Mouse (Mus musculus) common myeloid progenitor, adult 5-6 weeks (primary cell): ENCODE results near the gene Ewsr1. TPM values are rescaled to one million over a fixed set of nuclear protein-coding genes. Genes with fewer than 3 reads are reported as not detected.
"Not testable (repeated sequence)": the region's sequence is repeated elsewhere in the genome, so short reads cannot be mapped to it uniquely, and the experiment has no call there.

Source experiments
- ATAC-seq: replicated peaks from 2 replicates; pipeline ENCODE4 v1.8.0; 2016; ENCODE audit warnings: low read depth, mild to moderate bottlenecking, moderate TSS enrichment, inconsistent platforms; ENCODE audit not compliant: poor library complexity, severe bottlenecking
- total RNA-seq: library from RNA; stranded (forward); fragments of 200-1000, 187-1606 nt; gene quantifications from 2 replicates; pipeline ENCODE4 v1.2.3, GENCODE M21; 2017

Ewsr1 gene
- total RNA-seq, 1 experiment from 2014 or later: 659 TPM

DNA sequence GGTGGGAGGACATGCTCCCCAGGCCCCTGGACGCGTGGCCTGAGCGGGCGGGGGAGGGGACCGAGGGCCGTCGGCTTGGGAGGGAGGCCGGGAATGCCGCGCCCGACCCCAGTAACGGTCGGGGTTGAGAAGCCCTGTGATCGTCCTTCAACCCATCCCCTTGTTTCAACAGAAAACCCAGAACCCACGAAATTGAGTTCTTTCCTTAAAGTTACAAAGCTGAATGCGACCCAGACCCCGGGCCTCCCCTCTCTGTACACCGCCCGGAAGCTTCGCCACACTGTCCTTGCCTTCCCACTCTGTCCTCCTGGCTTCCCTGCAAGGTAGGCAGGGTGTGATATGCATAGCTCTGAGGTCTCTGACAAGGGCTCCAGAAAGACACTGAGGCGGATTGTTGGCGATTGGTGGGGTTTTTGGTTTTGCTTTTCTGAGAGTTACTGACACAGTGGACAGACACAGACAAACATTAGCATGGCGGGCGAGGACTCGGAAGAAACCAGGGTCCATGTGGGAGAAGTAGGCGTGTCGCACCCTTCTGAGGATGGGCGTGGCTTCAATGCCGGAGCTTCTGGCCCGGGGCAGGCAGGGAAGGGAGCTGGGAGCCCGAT lies 614 bp upstream of the Ewsr1 start:
- ATAC-seq: peak; percentile 70

DNA sequence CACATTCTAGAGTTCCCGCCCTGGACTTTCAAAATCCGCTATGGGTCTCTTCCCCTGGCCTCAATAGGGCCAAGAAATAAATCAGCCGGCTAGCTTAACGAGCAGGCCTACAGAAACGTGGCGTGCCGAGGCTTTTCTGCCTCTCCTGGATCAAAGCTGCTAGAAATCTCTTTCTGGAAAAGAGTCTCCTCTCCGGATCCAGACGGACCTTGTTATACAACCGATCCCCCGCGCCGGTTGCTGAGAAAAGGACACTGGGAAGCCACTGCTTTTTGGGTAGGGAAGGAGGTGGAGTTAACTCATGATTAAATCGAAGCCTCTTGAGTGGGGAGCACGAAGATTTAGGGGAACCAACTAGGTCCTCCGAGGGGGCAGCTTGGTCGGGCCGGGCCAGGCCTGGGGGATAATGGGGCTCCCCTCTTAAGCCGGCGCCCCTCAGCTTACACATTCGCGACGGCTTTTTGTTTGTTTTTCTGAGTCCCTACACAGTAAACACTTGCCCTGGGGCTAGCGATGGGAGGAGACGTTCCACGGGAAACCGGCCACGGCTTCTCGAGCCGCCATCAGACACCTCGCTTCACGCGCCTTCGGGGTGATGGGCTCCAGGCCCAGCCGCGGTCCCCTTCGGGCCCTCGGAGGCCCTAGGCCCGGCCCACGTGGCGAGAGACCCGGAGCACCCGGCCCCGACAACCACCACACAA lies 881 bp downstream of the Ewsr1 start:
- ATAC-seq: no peak

DNA sequence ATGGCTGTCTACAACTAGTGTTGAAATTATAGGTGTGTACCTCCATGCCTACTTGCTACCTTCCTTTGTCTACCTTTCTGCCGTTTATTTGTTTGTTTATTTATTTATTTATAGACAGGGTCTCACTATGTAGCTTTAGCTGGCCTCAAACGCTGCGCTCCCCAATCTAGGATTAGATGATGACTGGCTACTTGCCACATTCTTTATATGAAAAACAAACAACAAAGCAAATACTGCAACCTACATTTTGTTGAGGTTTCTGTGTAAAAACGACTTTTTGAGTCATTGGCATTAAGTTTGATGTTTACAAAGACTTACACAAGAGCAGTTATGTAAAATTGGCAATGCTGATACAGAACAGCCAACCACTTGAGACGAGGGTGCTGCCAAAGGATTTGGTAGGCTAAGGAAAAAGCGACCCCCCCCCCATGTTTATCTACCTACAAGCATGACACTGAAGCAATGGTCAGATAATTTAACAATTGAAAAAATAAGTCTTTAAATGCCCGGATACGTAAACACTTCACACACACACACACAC lies 2.5 kb downstream of the Ewsr1 start:
- ATAC-seq: no peak

DNA sequence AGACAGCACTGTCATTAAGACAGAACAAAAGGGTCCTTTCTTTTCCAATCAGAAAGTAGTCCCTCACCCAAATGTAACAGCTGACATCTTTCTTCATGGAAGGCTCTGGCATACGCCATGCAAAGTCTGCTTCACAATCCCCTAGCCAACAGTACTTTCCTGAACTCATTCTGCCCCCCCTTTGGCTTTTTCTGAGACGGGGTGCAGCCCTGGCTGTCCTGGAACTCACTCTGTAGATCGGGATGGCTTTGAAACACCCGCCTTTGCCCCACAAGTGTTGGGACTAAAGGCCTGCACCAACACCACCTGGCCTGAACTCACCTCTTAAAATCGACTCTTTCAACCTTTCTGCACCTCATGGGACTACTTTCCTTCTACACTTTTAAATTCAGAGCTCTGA lies 3.2 kb downstream of the Ewsr1 start:
- ATAC-seq: no peak

DNA sequence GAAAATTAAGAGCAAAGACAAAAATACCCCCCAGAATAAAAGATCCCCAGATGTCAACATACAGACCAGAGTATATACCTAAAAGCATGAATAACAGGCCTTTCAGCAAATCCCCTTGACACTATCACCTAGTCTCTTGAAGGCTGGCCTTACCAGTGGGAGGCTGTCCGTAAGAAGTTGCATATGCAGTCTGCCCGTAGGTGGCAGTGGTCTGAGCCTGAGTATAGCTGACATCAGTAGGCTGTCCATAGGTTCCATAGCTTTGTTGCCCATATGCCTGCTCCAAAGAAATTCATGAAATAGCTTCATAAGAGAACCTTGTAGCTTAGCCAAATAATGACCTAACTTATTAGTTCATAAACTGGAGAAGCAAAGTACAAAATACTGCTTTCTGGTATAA lies 7.4 kb downstream of the Ewsr1 start:
- peak; percentile 69 for ATAC-seq

DNA sequence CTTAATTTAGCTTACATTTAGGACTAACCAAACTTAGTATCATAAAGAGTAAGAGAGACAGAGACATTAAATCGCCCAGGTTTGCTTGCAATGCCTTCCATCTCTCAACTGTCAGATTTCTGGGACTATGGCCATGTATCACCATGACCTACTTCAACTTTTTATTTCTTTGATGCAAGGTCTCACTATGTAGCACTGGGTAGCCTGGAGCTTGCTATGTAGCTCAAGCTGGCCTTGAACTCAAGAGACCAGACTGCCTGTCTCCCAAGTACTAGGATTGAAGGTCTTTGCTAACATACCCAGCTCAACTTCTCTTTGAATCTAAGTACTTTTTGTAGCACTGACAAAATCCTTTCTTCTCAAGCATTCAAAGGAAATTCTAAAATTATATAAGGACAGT lies 9.9 kb downstream of the Ewsr1 start:
- ATAC-seq: no peak

DNA sequence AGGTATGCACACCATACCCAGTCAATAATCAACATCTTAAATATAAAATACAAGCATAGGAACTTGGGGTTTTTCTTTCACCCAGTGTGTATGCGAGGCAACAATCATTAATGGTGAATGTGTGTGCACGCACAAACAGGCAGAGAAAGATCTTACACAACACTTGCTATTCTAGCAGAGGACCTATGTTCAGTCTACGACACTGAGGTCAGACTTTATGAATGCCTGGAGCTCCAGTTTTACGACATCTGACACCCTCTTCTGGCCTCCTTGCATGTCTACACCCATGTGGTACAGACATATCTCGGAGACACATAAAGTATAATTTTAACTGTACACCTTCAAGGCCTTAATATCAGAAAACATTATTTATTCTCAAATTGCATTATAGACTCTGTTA lies 22.2 kb downstream of the Ewsr1 start:
- not testable (repeated sequence) for ATAC-seq

DNA sequence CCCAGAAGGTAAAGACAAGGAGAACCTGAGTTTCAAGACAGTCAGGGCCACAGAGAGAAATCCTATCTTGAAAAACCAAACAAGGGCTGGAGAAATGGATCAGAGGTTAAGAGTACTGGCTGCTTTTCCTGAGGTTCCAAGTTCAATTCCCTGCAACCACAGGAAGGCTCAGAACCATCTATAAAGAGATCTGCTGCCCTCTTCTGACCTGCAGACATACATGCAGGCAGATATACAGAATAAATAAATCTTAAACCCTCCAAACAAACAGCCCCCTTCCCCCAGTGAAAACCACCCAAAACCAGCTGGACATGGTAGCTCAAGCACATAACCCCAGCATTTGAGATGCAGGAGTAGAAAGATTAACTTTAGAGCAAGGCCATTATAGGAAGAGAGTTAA lies 23.3 kb downstream of the Ewsr1 start:
- no peak for ATAC-seq

DNA sequence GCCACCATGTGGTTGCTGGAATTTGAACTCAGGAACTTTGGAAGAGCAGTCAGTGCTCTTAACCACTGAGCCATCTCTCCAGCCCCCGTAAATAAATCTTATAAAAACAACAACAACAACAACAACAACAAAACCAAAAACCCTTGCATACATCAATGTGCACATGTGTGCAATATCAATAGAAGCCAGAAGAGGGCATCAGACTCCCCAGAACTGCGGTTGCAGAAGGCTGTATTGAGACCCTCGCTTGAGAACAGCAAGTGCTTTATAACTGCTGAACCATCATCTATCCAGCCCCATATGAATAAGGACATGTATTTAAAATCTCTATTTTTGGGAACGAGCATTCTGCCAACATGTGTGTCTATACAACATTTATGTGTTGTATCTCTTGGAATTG lies 24.2 kb downstream of the Ewsr1 start:
- 0 out of 2 replicates have a peak, but pooled peaks have one; percentile 74 for ATAC-seq

DNA sequence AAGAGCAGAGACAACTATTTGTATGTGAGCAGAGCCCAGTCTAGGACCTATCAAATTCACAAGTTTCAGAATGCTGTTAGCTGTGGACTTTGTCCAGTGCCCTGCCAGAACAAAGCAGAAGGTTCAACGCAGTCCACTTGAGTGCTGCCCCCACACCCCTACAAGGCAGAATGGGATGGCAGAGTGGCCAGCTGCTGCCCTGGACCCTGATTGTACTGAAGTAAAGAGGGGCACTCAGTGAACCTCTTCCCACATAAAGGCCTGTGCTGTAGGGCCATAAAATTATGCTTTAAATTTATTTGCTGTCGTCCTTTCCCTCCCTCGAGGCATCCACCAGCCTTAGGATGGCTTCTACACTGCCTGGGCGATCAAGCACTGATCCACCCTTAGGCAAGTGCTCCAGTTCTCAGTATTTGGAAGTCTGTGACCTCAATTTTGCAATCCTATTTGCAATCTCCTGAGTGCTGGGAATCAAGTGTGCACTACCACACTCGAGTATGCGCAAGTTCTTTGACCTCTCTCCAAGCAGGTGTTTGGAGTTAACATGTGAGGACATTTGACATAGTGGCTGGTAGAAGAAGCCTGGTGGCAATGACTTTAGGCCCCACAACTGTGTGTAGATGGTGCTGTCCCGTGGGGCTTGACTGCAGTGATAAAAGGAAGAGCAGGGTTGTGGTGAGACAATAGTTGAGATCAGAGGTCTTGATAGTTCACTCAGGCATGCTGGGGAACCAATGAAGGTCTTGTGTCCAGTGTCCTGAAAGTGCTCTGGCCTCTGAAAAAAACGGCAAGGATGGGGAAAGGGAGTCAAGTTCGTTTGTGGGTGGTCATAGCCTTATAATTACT lies 30.7 kb downstream of the Ewsr1 start:
- no peak for ATAC-seq

DNA sequence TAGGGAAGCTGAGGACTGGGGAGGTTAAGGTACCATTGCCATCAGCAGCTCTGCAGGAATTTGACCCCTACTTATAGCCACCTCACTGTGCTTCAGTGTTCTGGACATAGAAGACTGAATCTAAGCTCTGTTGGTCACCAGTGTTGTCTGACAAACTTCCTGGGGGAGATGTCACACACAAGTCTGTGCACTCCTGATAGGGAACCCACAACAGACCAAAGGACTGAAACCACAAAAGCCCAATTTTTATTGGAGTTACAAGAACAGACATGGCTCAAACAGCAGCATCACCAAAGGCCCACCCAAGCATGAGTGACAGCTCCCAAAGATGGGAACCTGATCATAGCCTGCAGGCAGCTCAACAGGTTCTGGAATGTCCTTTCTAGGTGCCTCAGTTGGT lies 32.0 kb downstream of the Ewsr1 start:
- peak; percentile 20; the same call in 1 of the 2 replicates for ATAC-seq

DNA sequence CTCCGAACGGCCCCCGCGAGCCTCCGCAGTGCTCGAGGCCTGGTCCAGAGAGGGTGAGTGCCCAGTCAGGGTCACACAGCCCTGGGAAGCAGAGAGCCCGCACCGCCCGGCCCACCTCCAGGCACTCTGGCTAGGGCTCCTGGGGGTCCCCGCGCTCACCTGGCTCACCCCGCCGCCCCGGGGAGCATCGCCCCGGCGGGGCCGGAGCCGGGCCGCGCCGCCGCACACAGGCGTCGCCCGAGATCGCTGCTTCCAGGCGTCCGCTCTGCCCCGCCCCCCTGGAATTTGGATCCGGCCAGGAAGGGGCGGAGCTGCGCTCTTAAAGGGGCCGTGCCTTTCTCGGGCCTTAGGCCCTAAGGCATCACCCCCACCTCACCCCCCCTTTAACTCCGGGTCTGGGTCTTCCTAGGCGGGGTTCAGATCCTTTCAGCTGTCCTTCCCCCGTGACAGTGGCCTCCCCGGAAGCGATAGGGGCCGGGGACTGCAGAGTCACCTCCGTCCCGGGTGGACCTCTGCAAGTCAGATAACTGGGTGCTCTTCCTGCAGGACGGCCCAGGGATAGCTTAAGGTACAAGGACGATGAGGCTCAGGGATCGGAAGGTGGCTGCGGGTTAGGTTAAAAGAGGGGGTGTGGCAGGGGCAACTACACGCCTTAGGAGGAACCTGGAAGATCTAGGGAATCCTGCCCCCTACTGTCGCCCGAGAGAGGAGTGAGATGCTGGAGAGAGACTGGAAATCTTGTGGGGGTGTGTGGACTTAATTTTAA lies 33.8 kb downstream of the Ewsr1 start, which contains the start of gene Gas2l1:
TSS of gene Gas2l1 (minus strand) at position 272 of the 766 bp plus-strand sequence.
- peak; percentile 46 for ATAC-seq

DNA sequence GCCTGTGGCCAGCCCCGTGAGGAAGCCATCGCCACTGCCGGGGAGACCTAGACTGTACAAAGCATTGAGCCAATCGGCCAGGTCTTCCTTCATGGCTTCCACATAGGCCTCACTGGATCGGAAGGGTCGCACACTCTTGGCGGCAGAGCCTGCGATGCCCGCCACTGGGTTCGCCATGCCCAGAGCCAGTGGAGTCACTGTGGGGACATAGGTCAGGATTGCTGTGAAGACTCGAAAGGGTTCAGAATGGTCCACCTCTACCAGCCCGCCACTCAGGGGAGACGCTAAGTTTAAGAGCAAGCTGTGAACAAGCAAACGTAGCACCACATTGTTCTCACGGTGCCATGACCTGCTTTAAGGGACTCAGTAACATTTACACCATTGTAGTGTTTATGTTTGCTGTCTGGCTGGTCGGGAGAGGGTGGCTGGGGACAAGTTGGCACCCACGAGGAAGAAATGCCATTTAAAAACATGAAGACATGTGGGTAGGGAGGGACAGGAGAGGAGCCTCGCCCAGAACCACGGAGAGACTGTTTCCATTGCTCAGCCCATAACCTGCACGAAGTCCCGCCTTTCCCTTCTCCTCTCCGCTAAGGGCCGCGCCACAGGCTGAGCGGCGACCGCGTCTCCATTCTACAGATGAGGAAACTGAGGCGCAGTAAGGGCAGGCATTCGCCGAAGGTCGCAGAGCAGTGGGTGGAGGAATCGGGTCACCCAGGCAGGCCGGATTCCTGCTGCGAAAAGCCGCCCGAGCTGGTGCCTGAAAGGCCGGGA lies 34.6 kb downstream of the Ewsr1 start:
- ATAC-seq: no peak

DNA sequence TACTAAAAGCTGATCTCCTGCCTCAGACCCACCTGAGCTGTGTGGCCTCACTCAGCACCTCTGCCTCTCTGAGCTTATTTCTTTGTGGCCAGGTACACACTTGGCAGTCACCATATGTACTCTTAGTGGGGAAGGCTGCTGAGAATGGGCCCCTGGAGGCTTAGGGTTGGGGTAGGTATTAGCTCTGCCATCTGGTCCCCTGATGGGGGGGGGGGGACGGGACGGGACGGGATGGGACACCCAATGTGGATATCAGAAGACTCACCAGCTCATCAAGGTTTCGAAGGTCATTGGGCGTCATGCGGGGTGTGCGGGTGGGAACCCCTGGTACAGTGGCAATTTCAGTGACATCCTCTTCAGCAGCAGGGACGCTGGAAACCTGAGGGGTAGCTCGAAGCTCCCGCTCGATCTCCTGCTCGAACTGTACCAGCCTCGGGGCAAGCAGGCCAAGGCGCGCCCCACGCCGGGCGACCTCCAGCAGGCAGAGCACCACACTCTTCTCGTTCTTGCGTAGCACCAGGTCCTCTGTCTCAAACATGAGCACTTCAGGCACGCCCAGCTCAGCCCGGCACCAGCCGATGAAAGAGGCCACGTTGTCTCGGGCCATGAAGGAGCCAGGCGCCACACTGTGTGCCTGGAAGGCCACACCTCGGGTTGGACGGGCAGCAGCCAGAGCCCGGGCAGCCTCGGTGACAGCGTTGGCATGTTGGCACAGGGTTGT lies 35.3 kb downstream of the Ewsr1 start:
- ATAC-seq: no peak

DNA sequence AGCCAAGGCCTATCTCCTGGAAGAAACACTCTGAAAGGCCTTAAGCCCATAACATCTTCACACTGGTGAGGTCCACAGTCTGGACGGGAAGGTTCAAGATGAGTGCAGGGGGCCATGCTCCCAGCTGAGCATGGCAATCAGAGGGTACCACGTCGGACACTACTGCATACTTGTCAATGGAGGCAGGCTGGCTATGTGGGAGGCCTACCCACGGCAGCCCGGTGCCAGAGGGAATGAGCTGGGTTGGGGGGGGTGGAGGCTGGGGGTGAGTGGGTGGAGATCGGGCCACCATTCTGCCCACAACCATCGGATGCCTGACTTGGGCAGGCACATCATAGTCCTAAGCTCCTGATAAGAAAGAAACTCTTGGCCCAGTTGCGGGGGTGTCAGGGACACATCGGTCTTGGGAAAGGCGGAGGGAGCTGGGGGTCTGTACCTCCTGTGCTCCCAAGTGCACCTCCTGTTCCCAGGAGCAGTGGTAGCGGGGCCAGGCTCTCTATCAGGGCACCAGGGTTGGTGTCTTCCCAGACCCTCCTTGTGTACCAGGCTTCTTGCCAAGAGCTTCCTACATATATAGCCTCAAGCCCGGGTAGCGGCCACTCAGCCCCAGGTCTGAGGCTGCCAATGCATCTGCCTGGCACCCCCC lies 36.1 kb downstream of the Ewsr1 start:
- ATAC-seq: no peak

DNA sequence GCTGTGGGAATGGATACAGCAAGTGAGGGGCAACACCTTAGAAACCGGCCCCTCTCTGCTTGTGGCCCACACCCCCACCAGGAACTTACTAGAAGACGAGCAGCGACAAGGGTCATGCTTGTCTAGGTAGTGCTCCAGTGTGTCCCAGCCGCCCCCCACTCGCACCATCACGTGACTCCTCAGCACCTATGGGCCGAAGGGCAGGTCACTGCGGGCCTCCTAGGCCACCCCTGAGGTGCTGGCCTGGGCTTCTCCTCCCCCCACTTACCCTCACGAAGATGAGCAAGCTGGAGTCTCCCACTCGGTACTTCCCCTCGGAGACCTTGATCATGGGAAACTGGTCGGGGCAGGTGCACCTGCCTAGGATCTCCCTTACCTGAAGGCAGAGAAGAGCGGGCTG lies 36.7 kb downstream of the Ewsr1 start:
- no peak for ATAC-seq

DNA sequence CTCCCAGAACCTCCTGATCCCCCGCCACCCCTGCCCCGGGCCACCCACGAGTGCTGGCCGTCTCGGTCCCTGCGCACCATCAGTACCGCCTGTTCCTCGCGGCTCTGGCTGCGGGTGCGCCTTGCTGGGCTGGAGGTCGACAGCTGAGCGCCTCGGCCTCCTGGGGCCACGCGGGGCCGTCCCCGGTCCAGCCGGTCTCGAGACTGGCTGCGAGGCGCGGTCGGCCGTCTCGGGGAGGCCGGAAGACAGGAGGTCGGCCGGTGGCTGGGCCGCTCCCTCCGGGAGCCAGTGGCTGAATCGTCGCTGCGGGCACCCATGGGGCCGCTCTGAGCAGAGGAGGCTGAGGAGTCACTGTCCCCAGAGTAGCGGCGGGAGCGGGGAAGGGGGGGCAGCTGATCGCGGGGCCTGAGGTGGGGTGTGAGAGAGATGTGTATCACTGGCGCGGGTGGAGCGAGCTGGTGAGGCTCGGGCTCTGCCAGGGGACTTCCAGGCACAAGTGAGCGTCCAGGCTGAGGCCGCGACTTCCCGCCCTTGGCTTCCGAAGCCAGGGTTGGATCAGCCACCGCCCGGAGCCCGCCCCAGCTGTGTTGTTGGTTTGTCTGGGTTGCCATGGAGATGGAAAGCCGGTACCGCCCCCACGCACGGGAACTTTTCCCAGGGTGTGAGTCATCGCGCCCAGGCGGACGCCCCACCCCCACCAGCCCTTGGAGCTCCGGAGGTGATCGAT lies 37.5 kb downstream of the Ewsr1 start:
- peak; percentile 26 for ATAC-seq
